Mouse (Mus musculus) olfactory bulb, adult 2 months (tissue): ENCODE measurements around the gene Spon1.

Source experiments
- CTCF ChIP-seq: fragments of 200-500 bp; IDR thresholded peaks from 2 replicates; pipeline ENCODE4 v1.5.1; 2012; ENCODE audit warnings: low read depth, mild to moderate bottlenecking, low read length, moderate library complexity; ENCODE audit not compliant: insufficient read depth
- POLR2A ChIP-seq: fragments of 200-500 bp; IDR thresholded peaks from 2 replicates; pipeline ENCODE4 v1.6.1; 2012; ENCODE audit warnings: mild to moderate bottlenecking, low read depth, low read length, moderate library complexity; ENCODE audit not compliant: insufficient read depth

- no peak for TF ChIP-seq CTCF
- no peak for TF ChIP-seq POLR2A
Measured at GRCm38 (mm10) chr7:114028828-114029227, 263.0 kb downstream of the Spon1 start.
